Mouse (Mus musculus) spleen, postnatal 14 days (tissue): ENCODE measurements around the gene Tmem81.
"Not testable (repeated sequence)": the region's sequence is repeated elsewhere in the genome, so short reads cannot be mapped to it uniquely, and the experiment has no call there.

Experiments
- DNase-seq, 2 experiments: peaks; one replicate each; pipeline ENCODE4 v3.0.0; 2021 to 2022; ENCODE audit warnings: low spot score in 2 of 2

Gene Tmem81

DNA sequence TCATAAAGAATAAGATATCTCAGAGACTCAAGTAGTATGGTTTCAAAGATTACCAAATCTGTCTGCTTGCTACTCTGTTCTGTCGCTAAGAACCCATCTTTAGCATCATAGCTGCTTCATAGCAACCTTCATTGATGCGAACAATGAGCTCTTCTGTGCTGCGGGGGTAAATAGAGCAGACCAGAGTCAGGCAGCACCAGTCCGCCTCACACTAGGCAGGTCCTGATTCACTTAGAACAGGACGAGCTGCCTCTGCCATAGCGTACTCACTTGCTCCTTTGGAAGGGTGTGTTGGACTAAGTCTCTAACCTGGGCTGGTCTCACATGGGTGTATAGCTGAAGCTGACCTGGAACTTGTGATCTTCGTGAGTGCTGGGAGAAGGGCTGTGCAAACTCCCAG lies at the start of gene Tmem81:
TSS of gene Tmem81 (plus strand) at position 173 of the 400 bp plus-strand sequence.
- no peak for DNase-seq

GRCm38 (mm10) chr1:132464651-132465050 lies 41.4 kb upstream of the Tmem81 start:
- no peak for DNase-seq

DNA sequence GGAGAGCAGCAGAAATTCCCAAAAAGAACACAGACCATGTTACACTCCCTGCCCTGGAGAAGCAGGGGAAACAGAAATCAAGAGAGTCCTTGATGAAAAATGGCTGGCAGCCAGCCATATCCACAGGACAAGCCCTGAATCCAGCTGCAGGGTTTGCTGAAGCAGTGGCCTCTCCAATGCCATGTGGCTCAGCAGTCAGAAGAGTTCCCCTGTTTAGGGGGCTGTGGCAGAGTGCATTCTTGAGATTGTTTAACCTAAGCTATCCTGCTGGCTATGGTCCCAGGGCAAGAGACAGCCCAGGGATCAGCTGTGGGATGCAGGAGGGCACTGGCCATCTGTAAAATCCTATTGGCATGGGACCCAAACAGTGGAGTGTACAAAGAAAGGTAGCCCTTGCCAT lies 37.1 kb upstream of the Tmem81 start:
- DNase-seq: no peak

- no peak for DNase-seq
Measured at GRCm38 (mm10) chr1:132469519-132469918, 36.5 kb upstream of the Tmem81 start.

- DNase-seq: not testable (repeated sequence)
Measured at GRCm38 (mm10) chr1:132470031-132470430, 36.0 kb upstream of the Tmem81 start.

DNA sequence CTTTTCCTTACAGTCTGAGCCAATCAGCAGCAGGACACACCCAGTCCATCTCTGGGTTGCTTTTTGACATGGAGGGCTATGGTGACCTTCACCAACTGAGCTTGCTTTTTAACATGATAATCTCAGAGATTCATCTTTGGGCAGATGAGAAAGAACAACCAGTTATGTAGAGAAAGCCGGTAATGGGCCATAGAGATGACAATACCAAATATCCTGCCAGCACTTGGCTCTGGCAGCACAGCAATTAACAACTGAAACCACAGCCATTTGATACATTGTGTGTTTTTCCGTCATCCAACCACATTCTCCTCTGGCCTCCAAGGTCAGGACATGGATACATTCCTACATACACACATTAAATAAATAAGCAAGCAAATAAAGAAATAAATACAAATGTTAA lies 35.0 kb upstream of the Tmem81 start:
- no peak for DNase-seq

DNA sequence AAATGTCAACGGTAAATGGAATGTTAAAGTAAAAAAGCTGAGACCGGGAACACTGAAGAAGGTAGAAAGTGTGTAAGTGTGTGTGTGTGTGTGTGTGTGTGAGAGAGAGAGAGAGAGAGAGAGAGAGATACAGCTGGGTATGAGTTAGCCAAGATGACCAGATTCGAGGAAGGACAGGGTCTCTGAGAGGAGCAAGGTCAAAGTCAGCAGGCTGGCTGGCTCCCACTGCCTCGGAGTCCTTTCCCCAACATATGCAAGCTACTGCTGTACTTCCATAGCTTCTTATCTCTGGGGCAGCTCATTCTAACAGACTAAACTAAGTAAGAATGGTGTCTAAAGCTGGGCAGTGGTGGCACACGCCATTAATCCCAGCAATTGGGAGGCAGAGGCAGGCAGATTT lies 34.5 kb upstream of the Tmem81 start:
- no peak for DNase-seq

DNA sequence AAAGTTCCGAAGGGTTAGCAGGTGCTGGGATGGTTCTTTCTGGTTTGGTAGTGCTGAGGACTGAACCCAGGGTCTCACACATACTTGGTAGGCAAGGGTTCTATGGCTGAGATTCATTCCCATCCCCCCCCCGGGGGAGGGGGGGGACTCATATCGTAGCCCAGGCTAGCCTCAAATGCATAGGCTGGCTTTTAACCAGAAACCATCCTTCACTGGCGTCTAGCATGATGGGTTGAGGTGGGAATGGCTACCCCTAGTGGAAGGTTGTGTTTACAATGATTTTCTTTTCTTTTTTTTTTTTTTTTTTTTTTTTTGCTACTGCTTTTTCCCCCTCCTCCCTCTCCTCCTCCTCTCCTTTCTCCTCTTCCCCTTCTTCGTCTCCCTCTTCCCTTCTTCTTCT lies 33.5 kb upstream of the Tmem81 start:
- no peak for DNase-seq

DNA sequence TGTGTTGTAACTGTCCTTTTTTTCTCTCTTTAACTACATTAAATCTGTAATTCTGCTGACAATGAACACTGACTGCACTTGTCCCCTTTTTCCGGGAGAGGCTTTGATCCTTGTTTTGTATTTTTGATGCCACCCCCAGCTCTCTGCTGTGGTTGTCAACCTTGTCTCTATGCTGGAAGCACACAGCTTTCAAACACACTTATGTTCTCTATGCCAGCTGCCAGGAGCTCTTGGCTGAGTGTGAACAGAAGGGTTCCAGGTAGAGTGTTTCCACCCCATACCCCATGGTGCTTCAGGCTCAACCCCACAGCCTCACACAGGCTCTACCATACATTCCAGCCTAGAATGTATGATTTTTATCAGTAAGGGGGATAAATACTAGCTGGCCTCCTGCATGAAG lies 31.5 kb upstream of the Tmem81 start:
- DNase-seq: no peak

GRCm38 (mm10) chr1:132476575-132476927 lies 29.5 kb upstream of the Tmem81 start:
- peak in 1 of 2 experiments; percentile 6 for DNase-seq

DNA sequence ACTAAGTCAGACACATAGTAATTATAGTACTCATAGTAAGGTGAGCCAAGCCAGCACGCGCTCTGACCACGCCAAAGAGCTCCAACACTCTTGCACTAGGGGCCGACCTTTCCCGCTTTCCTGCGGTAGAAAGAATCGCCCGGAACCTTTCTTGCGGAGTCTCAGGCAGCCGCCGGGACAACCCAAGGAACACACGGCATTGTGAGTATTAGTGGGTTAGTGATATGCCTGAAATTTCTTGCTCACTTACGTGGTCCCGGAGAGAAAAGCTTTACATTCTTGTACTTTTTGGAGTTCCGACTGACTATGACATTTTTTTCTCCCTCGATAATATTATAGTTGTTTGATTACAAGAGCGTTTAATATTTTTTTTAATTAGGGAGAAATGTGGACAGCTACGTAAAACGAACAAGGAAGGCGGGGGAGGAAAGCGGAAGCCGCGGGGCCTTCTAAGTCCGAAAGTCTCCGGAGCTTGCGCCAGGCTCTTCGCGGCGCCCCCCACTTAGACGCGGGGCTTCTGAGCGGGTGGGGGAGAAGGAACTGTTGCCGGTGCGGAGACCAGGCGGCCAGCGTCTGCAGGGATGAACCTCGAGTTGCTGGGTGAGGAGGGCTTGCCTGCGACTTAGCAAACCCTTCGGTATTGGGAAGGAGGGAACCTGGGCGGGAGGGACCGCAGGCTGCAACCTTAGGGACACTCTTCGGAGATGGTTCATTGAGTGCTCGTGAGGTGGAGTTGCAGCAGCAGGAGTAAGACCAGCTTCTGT lies 28.9 kb upstream of the Tmem81 start, which contains the start of gene Rbbp5:
TSS of gene Rbbp5 (plus strand) at position 438 of the 764 bp plus-strand sequence.
- peak; percentile 81 to 85 for DNase-seq

- no peak for DNase-seq
Measured at GRCm38 (mm10) chr1:132479438-132479837, 26.6 kb upstream of the Tmem81 start.

- DNase-seq: no peak
Measured at GRCm38 (mm10) chr1:132481619-132482018, 24.4 kb upstream of the Tmem81 start.

DNA sequence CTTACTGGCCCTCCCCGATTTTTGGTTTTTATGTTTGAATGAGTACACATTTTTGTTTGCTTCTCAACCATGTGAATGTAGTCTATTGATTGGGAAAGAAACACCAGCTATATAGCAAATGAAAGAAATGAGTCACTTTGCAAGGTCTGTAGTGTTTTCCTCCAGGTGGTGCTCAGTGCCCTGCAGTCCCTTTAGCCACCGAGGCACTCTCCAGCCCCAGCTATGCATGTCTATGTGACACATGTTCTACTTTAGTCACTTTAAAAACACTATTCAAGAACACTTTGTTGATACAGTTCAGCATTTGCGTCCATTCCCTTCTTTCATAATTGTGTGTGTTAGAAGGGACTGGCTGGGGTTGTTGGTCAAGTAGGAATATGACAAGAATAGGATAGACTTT lies 22.8 kb upstream of the Tmem81 start:
- no peak for DNase-seq

DNA sequence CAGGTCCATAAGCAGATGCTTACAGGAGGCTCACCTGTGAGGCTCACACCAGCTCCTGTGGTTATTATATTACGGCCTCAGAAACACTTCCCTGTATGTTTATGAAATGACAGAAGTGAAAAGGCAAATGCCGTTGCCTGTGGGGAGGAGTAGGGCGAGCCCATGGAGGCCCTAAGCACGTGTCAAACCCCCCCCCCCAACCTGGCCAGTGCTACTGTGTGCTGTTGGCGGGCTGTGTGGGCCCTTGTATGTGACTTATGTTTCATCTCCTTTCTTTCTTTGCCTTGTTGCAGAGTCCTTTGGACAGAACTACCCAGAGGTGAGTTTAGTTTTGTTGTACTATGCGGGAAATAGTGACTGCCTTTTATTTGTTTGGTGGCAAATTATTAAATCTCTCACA lies 22.3 kb upstream of the Tmem81 start:
- DNase-seq: no peak

GRCm38 (mm10) chr1:132500535-132500934 lies 5.5 kb upstream of the Tmem81 start:
- no peak for DNase-seq

DNA sequence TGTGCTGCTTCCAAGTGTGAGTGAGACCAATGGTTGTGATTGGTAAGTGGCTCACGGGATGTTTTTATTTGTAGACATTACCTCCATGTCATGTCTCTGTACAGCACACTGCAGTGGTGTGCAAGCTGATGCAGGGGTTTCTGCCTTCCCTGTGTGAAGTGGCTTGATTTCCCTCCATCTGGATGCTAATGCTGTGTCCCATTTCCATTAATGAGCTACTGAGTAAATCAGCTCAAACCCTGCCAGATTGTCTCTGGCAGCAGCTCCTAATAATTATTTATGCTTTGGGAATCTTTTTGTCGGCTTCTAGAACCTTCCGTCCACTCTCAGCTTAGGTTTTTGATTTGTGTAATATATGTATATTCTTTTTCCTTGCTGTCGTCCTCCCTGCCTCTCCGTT lies 875 bp upstream of the Tmem81 start:
- no peak for DNase-seq

DNA sequence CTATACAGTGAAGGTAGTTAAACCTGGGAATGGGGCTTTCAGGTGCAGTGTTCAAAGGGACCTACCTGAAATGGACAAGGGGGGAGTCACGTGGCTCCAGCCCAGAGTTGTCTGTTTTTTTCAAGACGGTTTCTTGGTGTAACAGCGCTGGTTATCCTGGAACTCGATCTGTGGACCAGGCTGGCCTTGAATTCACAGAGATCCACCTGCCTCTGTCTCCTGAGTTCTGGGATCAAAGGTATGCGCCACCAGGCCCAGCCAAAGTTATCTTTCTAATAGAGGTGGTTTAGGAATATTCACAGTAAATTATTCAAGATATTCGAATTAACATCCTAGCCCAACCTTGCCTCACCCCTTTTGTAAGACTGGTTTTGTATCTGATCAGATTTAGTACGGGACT lies 626 bp downstream of the Tmem81 start:
- DNase-seq: no peak

DNA sequence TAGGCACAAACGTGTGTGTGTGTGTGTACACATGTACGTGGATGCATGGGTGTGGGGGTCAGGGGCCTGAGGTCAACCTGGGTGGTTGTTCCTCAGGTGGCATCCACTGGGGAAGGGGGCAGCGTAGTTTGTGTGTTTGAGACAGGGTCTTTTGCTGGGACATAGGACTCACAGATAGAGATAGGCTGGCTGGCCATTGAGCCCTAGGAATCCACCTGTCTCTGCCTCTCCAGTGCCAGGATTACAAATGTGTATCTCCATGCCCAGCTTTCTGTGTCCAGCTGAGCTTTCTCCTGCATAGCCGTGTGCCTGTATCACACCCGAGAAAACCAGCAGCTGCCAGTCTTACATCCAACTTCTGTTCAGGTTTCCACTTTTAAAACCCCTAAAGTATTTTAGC lies 3.7 kb downstream of the Tmem81 start:
- no peak for DNase-seq

- no peak for DNase-seq
Measured at GRCm38 (mm10) chr1:132511521-132511920, 5.5 kb downstream of the Tmem81 start.

- no peak for DNase-seq
Measured at GRCm38 (mm10) chr1:132512106-132512505, 6.1 kb downstream of the Tmem81 start.

GRCm38 (mm10) chr1:132515339-132515738 lies 9.3 kb downstream of the Tmem81 start:
- no peak for DNase-seq

- DNase-seq: no peak
Measured at GRCm38 (mm10) chr1:132516776-132517175, 10.7 kb downstream of the Tmem81 start.

GRCm38 (mm10) chr1:132518621-132519020 lies 12.6 kb downstream of the Tmem81 start:
- DNase-seq: no peak
